Mouse (Mus musculus) stomach, postnatal 0 days (tissue): ENCODE measurements at regions not wholly inside any gene's neighbourhood (a gene's known extent, or its start where the extent isn't known, plus 50 kb on each side); places are given as distances from the start of the nearest gene placed in this dataset.
"Not testable (repeated sequence)": the region's sequence is repeated elsewhere in the genome, so short reads cannot be mapped to it uniquely, and the experiment has no call there.

Experiments
- CTCF ChIP-seq: IDR thresholded peaks from 2 replicates; pipeline ENCODE4 v1.5.1; 2016; ENCODE audit warnings: antibody characterized with exemption, low read depth, mild to moderate bottlenecking, moderate library complexity
- EP300 ChIP-seq: optimal IDR thresholded peaks from 2 replicates; pipeline ENCODE3; 2016; ENCODE audit warnings: antibody characterized with exemption

- not testable (repeated sequence) for TF ChIP-seq CTCF, EP300
Observed at GRCm38 (mm10) chr7:111834356-111834755, 54.6 kb upstream of the Galnt18 start.
